Mouse (Mus musculus): ENCODE data around the gene Lins1.

- TF ChIP-seq CTCF (IDR thresholded peaks at IDR 0.05; ENCODE audit: control insufficient read depth, insufficient read depth, insufficient read length) (no peak), CEBPB (IDR thresholded peaks at IDR 0.05; ENCODE audit: low read depth) (no peak), MYOG (IDR thresholded peaks at IDR 0.05; ENCODE audit: control insufficient read depth, extremely low read depth, insufficient read length) (no peak), USF1 (IDR thresholded peaks at IDR 0.05; ENCODE audit: low read depth) (no peak)
These were observed 60.3 kb downstream of the Lins1 start for GRCm38 (mm10) chr7:66749998-66750397.

Data from C2C12 (cell line).